Mouse (Mus musculus) ES-CJ7 (cell line): Measurements from ENCODE around the gene Cox6a1.

Experiments used
- DNase-seq: peaks from one replicate; pipeline ENCODE4 v3.0.0; 2011; ENCODE audit warnings: low read depth, low spot score

The Cox6a1 gene

GRCm38 (mm10) chr5:115300792-115301614 is 47.8 kb downstream of the Cox6a1 start, which contains the start of gene Dynll1:
Gene Dynll1 (minus strand): TSS chr5:115300999.
- DNase-seq, result peak; percentile 98

GRCm38 (mm10) chr5:115300035-115300744 is 48.6 kb downstream of the Cox6a1 start:
- peak; percentile 76 for DNase-seq

GRCm38 (mm10) chr5:115296347-115296746 is 52.4 kb downstream of the Cox6a1 start:
- DNase-seq, result no peak
